Mouse (Mus musculus) natural killer cell, adult 2 months (primary cell): ENCODE measurements around the gene Ncor1.

ENCODE experiments used
- DNase-seq, 2 experiments: peaks; one replicate each; pipeline ENCODE4 v3.0.0; 2022; ENCODE audit warnings: low spot score in 2 of 2

Ncor1 gene

DNA sequence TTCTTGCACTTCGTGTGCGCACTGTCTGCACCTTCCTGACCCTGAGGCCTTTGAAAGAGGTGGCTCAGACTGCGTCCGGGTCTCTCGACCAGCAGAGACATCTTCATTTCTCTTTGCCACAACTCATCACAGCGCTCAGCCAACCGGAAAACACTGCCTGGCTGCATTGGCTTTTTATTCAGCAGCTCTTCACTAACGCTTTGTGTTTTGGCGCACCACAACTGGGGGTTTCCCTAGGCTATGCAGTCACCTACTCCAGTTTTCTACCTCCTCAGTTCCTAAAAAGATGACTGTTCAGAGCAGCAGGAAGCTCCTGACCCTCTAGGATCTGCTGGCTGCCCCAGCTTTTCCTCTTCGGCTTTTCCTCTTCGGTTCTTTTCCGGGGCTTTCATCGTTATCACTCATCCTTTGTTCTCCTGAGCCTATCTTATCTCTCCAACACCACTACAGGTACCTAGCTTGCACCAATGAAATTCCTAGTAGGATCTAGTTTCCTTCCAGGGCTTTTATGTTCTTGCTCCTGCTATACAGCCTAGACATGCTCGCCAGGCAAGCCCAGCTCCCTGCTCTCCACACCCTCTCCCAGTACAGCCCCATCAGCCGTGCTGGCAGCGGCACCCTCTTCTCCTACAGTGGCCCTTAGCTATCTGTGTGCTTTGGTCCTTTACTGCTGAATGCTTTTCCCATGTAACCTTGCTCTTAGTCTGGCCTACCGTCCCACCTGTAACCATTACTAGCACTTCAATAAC, 191.7 kb downstream of the Ncor1 start:
- DNase-seq = no peak
